Mouse (Mus musculus) embryonic stem cell, embryonic (primary cell): Measurements from ENCODE around the gene Paqr7.

Experiments used
- CTCF ChIA-PET, 4 experiments: fragments of 300-600 bp in 2 of 4; fragments of 350-600 bp in 2 of 4; sonication (Branson Sonifier 250); formaldehyde crosslinking; loops; one replicate each; lab custom pipeline; 2022; ENCODE audit warnings: inconsistent platforms in 2 of 4; lab: Charles Lee
- POLR2A ChIA-PET, 4 experiments: fragments of 300-600 bp in 2 of 4; fragments of 350-600 bp in 2 of 4; sonication (Branson Sonifier 250); formaldehyde crosslinking; loops; one replicate each; lab custom pipeline; 2022; ENCODE audit warnings: antibody characterized with exemption in 4 of 4, inconsistent platforms in 1 of 4; lab: Charles Lee

The Paqr7 gene

GRCm38 (mm10) chr4:134525806-134526205 is 29.3 kb downstream of the Paqr7 start:
- CTCF ChIA-PET: interaction anchor here in 2 of 4 experiments (0.5 to 1.5 kb wide), 4 partner anchors 13 to 165 kb away, joined by 3 to 7 read pairs (median 5); no protein-coding TSS in a partner anchor
- POLR2A ChIA-PET: interaction anchor here (0.7 to 9.2 kb wide), 9 partner anchors 9 to 79 kb away, joined by 3 to 103 read pairs (median 5); partner anchors contain the start of genes Aunip (in 2 of the 4) and Mtfr1l (in 2 of the 4)

- ChIA-PET POLR2A (interaction anchor here (0.7 to 9.2 kb wide), 11 partner anchors 9 to 116 kb away, joined by 3 to 103 read pairs (median 4); partner anchors contain the start of genes Aunip (in 2 of the 4) and Mtfr1l (in 2 of the 4)), CTCF (interaction anchor here in 2 of 4 experiments (0.5 to 1.5 kb wide), 4 partner anchors 13 to 165 kb away, joined by 3 to 7 read pairs (median 5); no protein-coding TSS in a partner anchor)
These were observed 29.7 kb downstream of the Paqr7 start for GRCm38 (mm10) chr4:134526220-134526619.

GRCm38 (mm10) chr4:134532928-134533327 is 36.4 kb downstream of the Paqr7 start:
- ChIA-PET POLR2A (interaction anchor here in 3 of 4 experiments (0.9 to 2.7 kb wide), 7 partner anchors 9 to 197 kb away, joined by 3 to 7 read pairs (median 4); partner anchors contain the start of gene Aunip (in 1 of the 3)), CTCF (interaction anchor here in 2 of 4 experiments (0.5 to 1.2 kb wide), 2 partner anchors 37 to 42 kb away, joined by 3 read pairs; no protein-coding TSS in a partner anchor)

GRCm38 (mm10) chr4:134533421-134533820 is 36.9 kb downstream of the Paqr7 start:
- POLR2A ChIA-PET: interaction anchor here (0.5 to 2.8 kb wide), 24 partner anchors 8 to 197 kb away, joined by 3 to 23 read pairs (median 4); partner anchors contain the start of genes Aunip (in 2 of the 4), Man1c1 (in 1 of the 4), Paqr7 (in 1 of the 4) and Stmn1 (in 1 of the 4)
- CTCF ChIA-PET: interaction anchor here in 3 of 4 experiments (0.5 to 1.7 kb wide), 4 partner anchors 10 to 285 kb away, joined by 3 to 4 read pairs (median 3); no protein-coding TSS in a partner anchor

- ChIA-PET CTCF (interaction anchor here in 3 of 4 experiments (0.5 to 1.7 kb wide), 14 partner anchors 9 to 345 kb away, joined by 3 to 9 read pairs (median 3); partner anchors contain the start of gene Pafah2 (in 1 of the 3)), POLR2A (interaction anchor here (0.5 to 2.8 kb wide), 33 partner anchors 8 to 389 kb away, joined by 3 to 23 read pairs (median 4); partner anchors contain the start of genes Aunip (in 2 of the 4), Man1c1 (in 1 of the 4), Pafah2 (in 1 of the 4) and Paqr7 (in 1 of the 4))
These were observed 37.8 kb downstream of the Paqr7 start for GRCm38 (mm10) chr4:134534124-134534886.

- ChIA-PET POLR2A (interaction anchor here in 3 of 4 experiments (0.5 to 2.8 kb wide), 22 partner anchors 8 to 388 kb away, joined by 3 to 23 read pairs (median 3); partner anchors contain the start of genes Aunip (in 3 of the 3), Rsrp1 (in 2 of the 3) and Pafah2 (in 1 of the 3)), CTCF (interaction anchor here in 3 of 4 experiments (0.5 to 1.7 kb wide), 17 partner anchors 8 to 1028 kb away, joined by 3 to 9 read pairs (median 4); partner anchors contain the start of gene Pafah2 (in 1 of the 3))
These were observed 38.7 kb downstream of the Paqr7 start, which contains the start of gene Mtfr1l for GRCm38 (mm10) chr4:134534932-134535786. Gene Mtfr1l (minus strand): TSS chr4:134535387.

GRCm38 (mm10) chr4:134535787-134536151 is 39.3 kb downstream of the Paqr7 start:
- POLR2A ChIA-PET: interaction anchor here in 3 of 4 experiments (0.6 to 2.8 kb wide), 21 partner anchors 7 to 387 kb away, joined by 3 to 23 read pairs (median 3); partner anchors contain the start of genes Aunip (in 2 of the 3), Rsrp1 (in 2 of the 3) and Pafah2 (in 1 of the 3)
- CTCF ChIA-PET: interaction anchor here in 3 of 4 experiments (0.6 to 1.7 kb wide), 14 partner anchors 7 to 1027 kb away, joined by 3 to 9 read pairs (median 4); partner anchors contain the start of gene Pafah2 (in 1 of the 3)

- ChIA-PET CTCF (interaction anchor here (0.6 to 2.9 kb wide), 7 partner anchors 11 to 184 kb away, joined by 3 to 7 read pairs (median 3); no protein-coding TSS in a partner anchor), POLR2A (interaction anchor here in 2 of 4 experiments (1.0 to 3.3 kb wide), 7 partner anchors 9 to 175 kb away, joined by 3 to 10 read pairs (median 3); no protein-coding TSS in a partner anchor)
These were observed 42.6 kb downstream of the Paqr7 start for GRCm38 (mm10) chr4:134538997-134539580.

- ChIA-PET CTCF (interaction anchor here (0.5 to 6.8 kb wide), 112 partner anchors 7 to 525 kb away, joined by 3 to 93 read pairs (median 4); partner anchors contain the start of genes Selenon (in 3 of the 4), Mtfr1l (in 2 of the 4), Cep85 (in 1 of the 4) and Man1c1 (in 1 of the 4)), POLR2A (interaction anchor here (0.5 to 4.3 kb wide), 19 partner anchors 8 to 273 kb away, joined by 3 to 23 read pairs (median 4); partner anchors contain the start of genes Man1c1 (in 1 of the 4) and Mtfr1l (in 1 of the 4))
These were observed 46.2 kb downstream of the Paqr7 start for GRCm38 (mm10) chr4:134542726-134543125.

- ChIA-PET POLR2A (interaction anchor here (0.5 to 4.3 kb wide), 20 partner anchors 8 to 273 kb away, joined by 3 to 23 read pairs (median 4); partner anchors contain the start of genes Mtfr1l (in 2 of the 4) and Man1c1 (in 1 of the 4)), CTCF (interaction anchor here (0.5 to 6.8 kb wide), 113 partner anchors 8 to 524 kb away, joined by 3 to 93 read pairs (median 4); partner anchors contain the start of genes Selenon (in 3 of the 4), Mtfr1l (in 2 of the 4), Cep85 (in 1 of the 4) and Man1c1 (in 1 of the 4))
These were observed 46.8 kb downstream of the Paqr7 start for GRCm38 (mm10) chr4:134543261-134543660.

GRCm38 (mm10) chr4:134546814-134547705 is 50.6 kb downstream of the Paqr7 start:
- ChIA-PET CTCF (interaction anchor here (0.5 to 2.7 kb wide), 10 partner anchors 8 to 1071 kb away, joined by 3 to 8 read pairs (median 3); no protein-coding TSS in a partner anchor), POLR2A (interaction anchor here in 3 of 4 experiments (0.6 to 1.9 kb wide), 4 partner anchors 12 to 189 kb away, joined by 3 to 5 read pairs (median 4); partner anchors contain the start of gene Mtfr1l (in 1 of the 3))

GRCm38 (mm10) chr4:134548169-134548938 is 51.9 kb downstream of the Paqr7 start:
- CTCF ChIA-PET: interaction anchor here in 3 of 4 experiments (0.5 to 1.4 kb wide), 6 partner anchors 8 to 1132 kb away, joined by 3 read pairs; partner anchors contain the start of gene Pafah2 (in 1 of the 3)
- POLR2A ChIA-PET: interaction anchor here in 2 of 4 experiments (0.5 to 2.3 kb wide), 4 partner anchors 9 to 235 kb away, joined by 3 to 6 read pairs (median 4); no protein-coding TSS in a partner anchor

- ChIA-PET POLR2A (interaction anchor here in 1 of 4 experiments (2.0 to 2.3 kb wide), 2 partner anchors 9 to 16 kb away, joined by 6 to 7 read pairs; no protein-coding TSS in a partner anchor), CTCF (interaction anchor here (0.6 to 1.4 kb wide), 10 partner anchors 9 to 334 kb away, joined by 3 to 9 read pairs (median 3); partner anchors contain the start of gene Mtfr1l (in 1 of the 4))
These were observed 53.4 kb downstream of the Paqr7 start for GRCm38 (mm10) chr4:134549899-134550298.
